Mouse (Mus musculus) kidney, postnatal 0 days (tissue): ENCODE results near the gene Cpsf3. TPM values are rescaled to one million over a fixed set of nuclear protein-coding genes. Genes with fewer than 3 reads are reported as not detected.

ENCODE experiments used
- ATAC-seq: fragments of 200-750 bp; cut with Nextera tagmentation; replicated peaks from 2 replicates; pipeline ENCODE4 v1.8.0; 2017; ENCODE audit warnings: low read depth, moderate number of reproducible peaks, moderate TSS enrichment, moderate library complexity; ENCODE audit not compliant: low FRiP score
- DNase-seq: peaks from one replicate; pipeline ENCODE4 v3.0.0-alpha.2; 2016; ENCODE audit warnings: low spot score
- H3K27ac ChIP-seq: fragments of 300-500 bp; sonication (generic); 2 replicates; pipeline ENCODE4 v1.5.1; 2014; ENCODE audit warnings: mild to moderate bottlenecking
- H3K27me3 ChIP-seq: fragments of 300-500 bp; sonication (generic); 2 replicates; pipeline ENCODE4 v1.6.1; 2014; ENCODE audit warnings: low read length, mixed read lengths; ENCODE audit not compliant: insufficient read depth
- H3K36me3 ChIP-seq: fragments of 300-500 bp; sonication (generic); 2 replicates; pipeline ENCODE4 v1.6.1; 2014; ENCODE audit warnings: low read length, mixed read lengths; ENCODE audit not compliant: insufficient read depth
- H3K4me1 ChIP-seq: fragments of 300-500 bp; sonication (generic); replicated peaks from 2 replicates; pipeline ENCODE4 v1.6.1; 2014; ENCODE audit warnings: antibody characterized with exemption, low read length, mixed read lengths; ENCODE audit not compliant: insufficient read depth
- H3K4me2 ChIP-seq: fragments of 300-500 bp; sonication (generic); 2 replicates; pipeline ENCODE4 v1.6.1; 2014; ENCODE audit warnings: mild to moderate bottlenecking, low read length, moderate library complexity, mixed read lengths
- H3K4me3 ChIP-seq: fragments of 300-500 bp; sonication (generic); replicated peaks from 2 replicates; pipeline ENCODE4 v1.5.1; 2014; ENCODE audit warnings: low read depth, low read length
- H3K9ac ChIP-seq: fragments of 300-500 bp; sonication (generic); 2 replicates; pipeline ENCODE4 v1.6.1; 2014; ENCODE audit warnings: low read depth, low read length
- H3K9me3 ChIP-seq: fragments of 300-500 bp; sonication (generic); replicated peaks from 2 replicates; pipeline ENCODE4 v1.6.1; 2016; ENCODE audit warnings: low read length, inconsistent platforms, mixed read lengths
- CTCF ChIP-seq: IDR thresholded peaks from 2 replicates; pipeline ENCODE4 v1.5.1; 2016; ENCODE audit warnings: antibody characterized with exemption, low read depth, mild to moderate bottlenecking, moderate library complexity
- WGBS: fragments of 180-500 bp; shearing (Covaris S2); extraction: QIAGEN DNeasy Blood & Tissue Kit; methylation state at CpG from one replicate; pipeline ENCODE4 v1.1.7; 2014; 5-methylcytosine and 5-hydroxymethylcytosine counted together
- polyA plus RNA-seq: library from polyadenylated mRNA; unstranded; fragments of >200 nt; fragmentation: Nextera tagmentation; extraction: Ambion mirVana; gene quantifications from 2 replicates; pipeline ENCODE4 v1.2.1, GENCODE M21; 2015

Gene Cpsf3
- 81.0 and 83.5 TPM in 2 replicates for polyA plus RNA-seq

DNA sequence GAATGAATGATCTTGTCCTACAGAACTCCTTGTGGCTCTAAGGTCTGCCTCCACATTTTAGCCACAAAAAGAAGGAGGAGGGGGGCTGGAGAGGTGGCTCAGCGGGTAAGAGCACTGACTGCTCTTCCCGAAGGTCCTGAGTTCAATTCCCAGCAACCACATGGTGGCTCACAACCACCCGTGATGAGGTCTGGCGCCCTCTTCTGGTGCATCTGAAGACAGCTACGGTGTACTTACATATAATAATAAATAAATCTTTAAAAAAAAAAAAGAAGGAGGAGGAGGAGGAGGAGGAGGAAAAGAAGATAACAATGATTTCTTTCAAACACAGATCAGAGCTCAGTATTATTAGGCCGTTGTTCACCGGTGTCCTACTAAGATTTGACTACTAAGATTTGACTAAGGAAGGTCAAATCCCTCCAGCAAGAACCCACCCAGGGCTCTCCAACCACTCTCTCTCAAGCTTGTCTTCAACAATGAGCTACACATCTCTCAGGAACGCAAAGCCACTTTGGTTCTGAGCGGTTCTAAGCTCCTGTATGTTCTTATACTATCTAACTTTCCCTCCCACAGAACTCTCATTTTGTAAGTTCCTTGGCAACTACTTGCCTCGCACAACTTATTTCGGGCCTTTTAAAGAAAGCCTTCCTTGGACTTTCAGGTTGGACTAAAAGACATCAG lies at the start of gene Cpsf3:
Cpsf3 (plus strand) TSS at position 631 of the 681 bp plus-strand sequence.
- H3K4me2 ChIP-seq: peak within 1 kb of the TSS; percentile 73
- peak within 1 kb of the TSS; percentile 90 for H3K9ac ChIP-seq
- DNase-seq (no peak), ATAC-seq (no peak)
- H3K9me3 ChIP-seq: no peaks in the 10 kb centered on the region
- no peaks in the 10 kb centered on the region for H3K27me3 ChIP-seq
- H3K27ac ChIP-seq: peak within 1 kb of the TSS; percentile 90
- 52% methylated on average over 11 of the region's 11 CpGs for WGBS
- peak; percentile 47 for TF ChIP-seq CTCF
- H3K4me3 ChIP-seq: peak within 1 kb of the TSS; percentile 75
- no peaks in the 10 kb centered on the region for H3K36me3 ChIP-seq
- peaks cover 11% of the 10 kb centered on the region for H3K4me1 ChIP-seq

DNA sequence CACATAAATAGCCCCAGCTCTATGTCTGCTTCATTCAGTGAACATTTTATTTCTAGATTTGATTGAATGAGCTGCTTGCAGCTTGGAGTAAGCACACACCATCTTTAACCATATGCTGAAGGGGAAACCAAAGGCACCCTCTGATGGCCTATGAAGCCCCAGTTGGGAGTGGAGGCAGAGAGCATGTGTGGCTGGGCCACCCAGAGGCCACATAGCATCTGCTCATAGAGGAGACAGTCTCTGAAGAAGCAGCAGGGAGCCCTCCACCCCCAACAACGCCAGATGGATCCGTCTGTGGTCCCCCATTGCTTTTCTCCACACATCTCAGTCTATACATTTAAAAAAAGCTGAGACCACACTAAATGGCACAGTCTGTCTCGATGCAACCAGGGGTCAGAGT lies 43.2 kb upstream of the Cpsf3 start:
- DNase-seq (no peak), ATAC-seq (no peak)
- Histone ChIP-seq H3K27ac (no peak overlapping the region), H3K4me1 (no peaks in the 10 kb centered on the region), H3K4me3 (no peak overlapping the region), H3K27me3 (no peaks in the 10 kb centered on the region), H3K9me3 (no peaks in the 10 kb centered on the region), H3K36me3 (peaks cover 18% of the 10 kb centered on the region), H3K9ac (no peak overlapping the region), H3K4me2 (no peak overlapping the region)
- no peak for TF ChIP-seq CTCF
- WGBS: 85% methylated on average over 3 of the region's 3 CpGs

DNA sequence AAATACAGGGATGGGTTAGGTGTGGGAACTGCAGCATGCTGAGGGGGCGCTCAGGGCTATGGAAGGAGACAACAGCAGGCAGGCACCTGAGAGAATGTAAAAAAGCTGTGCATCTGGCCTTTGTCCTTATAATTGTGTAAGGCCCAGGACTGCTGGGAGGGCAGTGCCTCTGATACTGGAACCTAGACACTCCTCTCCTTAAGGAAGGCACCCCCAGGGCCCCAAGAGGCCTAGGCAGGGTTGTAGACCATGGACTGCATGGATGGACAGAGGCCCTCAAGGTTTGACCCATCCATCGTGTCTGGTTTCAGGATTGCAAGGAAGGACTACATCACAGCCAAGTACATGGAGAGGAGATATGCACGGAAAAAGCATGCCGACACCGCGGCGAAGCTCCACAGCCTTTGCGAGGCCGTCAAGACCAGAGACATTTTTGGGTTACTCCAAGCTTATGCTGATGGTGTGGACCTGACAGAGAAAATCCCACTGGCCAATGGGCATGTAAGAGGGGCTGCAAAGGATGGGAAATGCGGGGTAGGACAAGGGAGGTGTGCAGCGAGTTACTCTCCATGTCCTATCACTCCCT lies 40.7 kb upstream of the Cpsf3 start:
- WGBS: 96% methylated on average over 11 of the region's 11 CpGs
- no peak for ATAC-seq
- no peak for TF ChIP-seq CTCF

DNA sequence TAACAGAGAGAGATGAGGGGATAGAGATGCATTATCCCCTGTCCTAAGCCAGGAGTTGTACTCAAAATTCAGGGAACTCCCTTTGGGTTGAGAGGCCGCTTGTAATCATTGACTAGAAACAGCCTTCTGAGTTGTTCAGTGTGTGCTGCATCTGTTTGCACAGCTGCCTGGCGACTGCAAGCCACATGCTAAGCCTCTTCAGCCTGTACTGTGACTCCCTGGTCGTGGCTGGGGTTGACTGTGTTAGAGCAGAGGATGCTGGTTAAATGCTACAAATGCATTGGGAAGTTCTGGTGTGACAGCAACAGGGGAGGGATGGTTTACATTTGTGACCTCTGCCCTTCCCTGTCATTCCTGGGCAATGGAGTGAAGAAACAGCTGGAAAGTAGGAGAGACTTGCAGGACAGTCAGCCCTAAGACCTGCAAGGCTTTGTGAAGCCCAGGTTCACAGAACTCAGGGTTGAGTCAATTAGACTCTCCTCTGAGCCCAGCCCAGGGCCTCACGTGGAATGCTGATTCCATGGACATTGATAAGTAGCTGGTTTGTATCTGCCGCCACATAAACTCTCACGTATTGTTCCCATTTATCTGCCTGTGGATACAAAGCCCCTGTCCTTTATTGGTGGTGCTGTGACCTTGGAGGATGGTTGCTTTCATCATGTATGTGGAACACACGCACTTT lies 37.3 kb upstream of the Cpsf3 start:
- no peak for TF ChIP-seq CTCF
- H3K4me2 ChIP-seq: no peak overlapping the region
- 67% methylated on average over 7 of the region's 7 CpGs for WGBS
- no peak overlapping the region for H3K27ac ChIP-seq
- no peaks in the 10 kb centered on the region for H3K27me3 ChIP-seq
- no peak overlapping the region for H3K9ac ChIP-seq
- no peak for ATAC-seq
- peak; percentile 10 for DNase-seq
- no peaks in the 10 kb centered on the region for H3K9me3 ChIP-seq
- H3K4me3 ChIP-seq: no peak overlapping the region
- H3K4me1 ChIP-seq: no peaks in the 10 kb centered on the region
- peaks cover 30% of the 10 kb centered on the region for H3K36me3 ChIP-seq

More for the DNA sequence above, 40.7 kb upstream of the Cpsf3 start:
- Histone ChIP-seq H3K36me3 (peaks cover 28% of the 10 kb centered on the region), H3K9me3 (no peaks in the 10 kb centered on the region), H3K4me3 (no peak overlapping the region), H3K4me2 (no peak overlapping the region), H3K4me1 (no peaks in the 10 kb centered on the region), H3K9ac (no peak overlapping the region), H3K27me3 (no peaks in the 10 kb centered on the region), H3K27ac (no peak overlapping the region)
- no peak for DNase-seq

DNA sequence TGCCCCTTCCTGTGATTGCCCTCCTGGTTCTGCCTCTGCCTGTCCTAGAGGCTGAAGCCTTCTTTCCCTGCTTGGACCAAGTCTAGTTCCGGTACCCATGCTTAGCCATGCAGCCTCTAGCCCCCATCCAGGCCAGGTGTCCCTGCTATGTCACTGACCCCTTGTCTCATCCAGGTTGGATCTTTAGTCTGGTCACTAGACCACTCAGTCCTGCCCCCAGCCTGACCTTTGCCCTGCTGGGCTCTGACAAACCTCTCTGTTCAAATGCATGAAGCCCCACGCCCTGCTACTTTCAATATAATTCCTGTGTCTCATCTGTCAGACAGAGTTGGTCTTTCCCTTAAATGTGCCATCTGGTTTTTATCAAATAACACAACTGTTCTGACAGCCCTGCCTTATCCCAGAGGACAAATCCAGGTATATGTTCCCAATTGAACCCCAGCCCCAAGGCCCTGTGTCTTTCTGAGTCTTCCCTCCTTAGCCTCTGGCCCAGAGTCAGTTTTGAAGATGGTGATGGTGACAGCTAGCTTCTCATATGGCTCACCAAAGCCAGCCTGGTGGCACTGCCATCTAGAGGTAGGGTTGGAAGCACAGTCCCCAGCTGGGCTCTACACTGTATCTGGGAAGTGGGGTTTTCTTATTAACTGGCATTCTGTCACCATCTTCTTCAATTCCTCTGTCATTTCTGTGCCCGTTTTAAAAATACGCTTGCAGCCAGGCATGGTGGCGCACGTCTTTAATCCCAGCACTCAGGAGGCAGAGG lies 24.5 kb upstream of the Cpsf3 start:
- 92% methylated on average over 6 of the region's 6 CpGs for WGBS
- ATAC-seq: no peak

DNA sequence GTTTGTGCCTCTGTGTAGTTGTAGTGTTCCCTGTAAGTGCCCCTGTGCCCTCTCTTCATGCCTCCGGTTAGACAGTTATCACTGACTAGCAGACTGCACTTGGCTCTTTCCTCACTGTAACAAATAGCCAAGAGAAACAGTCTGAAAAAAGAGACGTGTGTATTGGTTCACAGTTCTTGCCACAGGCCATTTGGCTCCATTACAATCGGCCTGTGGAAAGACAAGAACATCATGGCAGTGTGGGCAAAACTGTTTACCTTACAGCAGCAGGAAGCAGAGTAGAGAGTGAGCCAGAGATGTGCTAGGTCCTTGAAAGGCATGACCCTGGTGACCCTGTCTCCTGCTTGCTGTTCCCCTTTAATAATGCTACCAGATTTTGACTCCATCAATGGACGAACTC lies 23.7 kb upstream of the Cpsf3 start:
- Histone ChIP-seq H3K4me2 (no peak overlapping the region), H3K9me3 (no peaks in the 10 kb centered on the region), H3K27ac (no peak overlapping the region), H3K4me3 (no peak overlapping the region), H3K4me1 (no peaks in the 10 kb centered on the region), H3K36me3 (peaks cover 18% of the 10 kb centered on the region), H3K9ac (no peak overlapping the region), H3K27me3 (no peaks in the 10 kb centered on the region)
- DNase-seq (no peak), ATAC-seq (no peak)
- 75% methylated on average over 4 of the region's 4 CpGs for WGBS
- no peak for TF ChIP-seq CTCF

More for the DNA sequence above, 24.5 kb upstream of the Cpsf3 start:
- H3K36me3 ChIP-seq: peaks cover 15% of the 10 kb centered on the region
- TF ChIP-seq CTCF: peak; percentile 60
- H3K9me3 ChIP-seq: no peaks in the 10 kb centered on the region
- no peak overlapping the region for H3K27ac ChIP-seq
- H3K4me3 ChIP-seq: no peak overlapping the region
- no peaks in the 10 kb centered on the region for H3K4me1 ChIP-seq
- no peak overlapping the region for H3K9ac ChIP-seq
- DNase-seq: peak; percentile 8
- H3K27me3 ChIP-seq: no peaks in the 10 kb centered on the region
- no peak overlapping the region for H3K4me2 ChIP-seq
